Mouse (Mus musculus) monocyte, adult 2 months (primary cell): ENCODE measurements around the gene Adgre5.
A peak's percentile ranks its signal among the peaks of the same experiment; 100 is the strongest.

Source experiments
- DNase-seq, 2 experiments: peaks; one replicate each; pipeline ENCODE4 v3.0.0; 2022; ENCODE audit warnings: low spot score in 2 of 2, low read depth in 1 of 2

Adgre5 gene

GRCm38 (mm10) chr8:83740976-83741741, at the start of gene Adgre5:
Gene Adgre5 (minus strand): TSS chr8:83741326.
- DNase-seq = peak; percentile 75 to 90

DNA sequence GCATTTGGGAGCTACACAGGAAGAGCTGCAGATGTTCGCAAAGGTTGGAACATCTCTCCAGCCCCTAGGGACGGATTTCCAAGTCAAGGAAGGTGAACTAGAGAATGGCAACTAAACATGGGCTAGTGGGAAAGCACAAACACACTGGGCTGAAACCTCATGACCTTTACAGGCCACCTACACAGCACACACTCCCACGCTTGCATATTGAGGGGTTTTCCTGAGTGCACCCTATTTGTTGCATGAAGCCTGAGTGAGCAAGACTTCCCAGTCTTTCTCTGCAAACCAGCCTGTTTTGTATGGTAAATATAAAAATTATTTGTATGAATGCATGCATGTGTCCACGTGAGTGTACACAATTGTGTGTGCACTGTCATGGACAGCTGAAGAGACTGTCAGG, 48.7 kb upstream of the Adgre5 start:
- DNase-seq = no peak

GRCm38 (mm10) chr8:83785046-83785445, 43.9 kb upstream of the Adgre5 start:
- no peak for DNase-seq

- DNase-seq = peak; percentile 5 to 66
Measured at GRCm38 (mm10) chr8:83782832-83783558, 41.9 kb upstream of the Adgre5 start.

DNA sequence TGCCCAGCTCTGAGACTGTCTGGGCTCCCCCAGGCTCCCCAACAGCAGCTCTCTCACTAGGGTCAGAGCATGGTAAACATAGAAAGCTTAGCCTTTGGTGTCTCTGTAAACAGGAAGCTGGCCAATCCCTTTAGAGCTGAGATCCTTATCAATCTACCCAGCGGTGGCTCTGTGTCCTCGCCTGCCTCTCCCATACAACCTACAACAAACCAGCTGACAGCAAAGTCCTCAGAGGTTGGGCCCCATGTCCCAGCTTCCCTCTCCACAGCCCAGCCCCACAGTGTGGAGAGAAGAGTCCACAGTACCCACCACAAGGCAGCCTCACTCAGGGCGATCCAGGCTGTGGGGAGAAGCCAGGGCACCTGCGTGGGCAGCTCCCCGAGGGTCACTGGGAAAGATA, 38.5 kb upstream of the Adgre5 start:
- DNase-seq = no peak

- DNase-seq = no peak
Measured at GRCm38 (mm10) chr8:83778051-83778450, 36.9 kb upstream of the Adgre5 start.

- DNase-seq = no peak
Measured at GRCm38 (mm10) chr8:83776632-83777031, 35.5 kb upstream of the Adgre5 start.

DNA sequence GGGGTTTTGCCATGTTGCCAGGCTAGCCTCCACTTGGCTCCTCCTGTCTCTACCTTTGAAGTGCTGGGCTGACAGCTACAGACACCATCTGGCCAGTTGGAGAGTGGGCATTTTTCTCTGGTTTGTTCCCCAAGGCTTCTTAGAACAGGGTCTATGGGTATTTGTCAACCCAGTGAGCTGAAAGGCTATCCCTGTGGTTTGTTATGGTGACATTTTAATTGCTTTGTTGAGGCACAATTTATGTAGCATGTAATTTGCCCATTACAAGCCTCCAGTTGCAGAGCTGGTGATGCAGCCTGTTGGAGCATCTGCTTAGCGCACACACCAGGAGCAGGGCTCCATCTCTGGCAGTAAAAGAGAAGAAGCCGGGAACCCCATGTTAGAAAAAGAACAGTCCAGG, 33.1 kb upstream of the Adgre5 start:
- DNase-seq = no peak

DNA sequence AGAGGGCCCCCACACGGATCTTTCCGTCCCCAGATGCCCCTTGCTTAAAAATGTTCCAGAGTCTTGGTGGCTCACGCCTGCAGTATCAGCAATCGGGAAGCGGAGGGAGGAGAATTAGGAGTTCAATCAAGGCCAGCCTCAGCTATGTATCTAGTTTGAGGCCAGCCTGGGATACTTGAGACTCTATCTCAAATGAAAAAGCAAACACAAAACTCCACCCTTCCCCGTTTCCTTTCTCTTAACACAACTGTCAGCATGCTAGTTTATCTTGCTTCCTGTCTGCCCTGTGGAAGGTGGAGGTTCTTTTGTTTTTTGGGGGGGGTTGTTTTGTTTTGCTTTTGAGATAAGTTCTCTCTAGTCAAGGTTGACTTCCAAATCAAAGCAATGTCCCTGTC, 32.3 kb upstream of the Adgre5 start:
- DNase-seq = no peak

DNA sequence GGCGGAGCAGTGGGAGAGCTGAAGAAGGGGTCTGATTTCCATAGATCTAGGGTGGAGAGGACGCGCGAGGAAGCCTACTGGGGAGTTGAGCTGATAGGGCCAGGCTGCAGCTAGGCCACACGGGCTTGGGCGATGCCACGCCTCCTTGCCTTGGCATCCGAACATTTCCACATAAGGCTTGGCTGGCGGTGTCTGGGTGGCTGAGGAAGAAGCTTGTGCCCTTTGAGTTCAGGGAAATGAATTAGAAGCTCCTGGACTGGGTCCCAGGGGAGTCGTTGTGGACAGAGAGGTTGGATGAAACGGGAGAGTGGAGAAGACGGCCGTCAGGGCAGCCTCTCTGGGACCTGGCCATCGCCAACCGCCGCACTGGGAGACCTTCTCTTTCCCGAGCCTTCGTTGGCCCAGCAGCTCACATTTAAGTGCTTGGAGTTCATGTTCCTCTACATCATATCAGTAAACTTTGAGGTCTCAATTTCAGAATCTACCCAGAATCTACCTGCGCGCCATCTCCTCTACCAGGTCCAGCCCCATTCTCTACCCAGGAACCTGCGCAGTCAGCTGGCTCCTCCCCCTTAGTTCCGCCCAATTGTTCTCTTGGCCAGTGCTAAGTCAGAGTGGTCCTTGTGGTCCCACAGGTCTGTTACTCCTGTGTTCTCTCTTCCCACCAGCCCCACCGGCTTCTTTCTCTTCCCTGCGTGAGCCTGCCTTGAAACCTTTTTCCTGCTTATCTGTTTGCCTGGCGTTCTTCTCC, 31.8 kb upstream of the Adgre5 start:
- peak in 1 of 2 experiments; percentile 24 for DNase-seq

- no peak for DNase-seq
Measured at GRCm38 (mm10) chr8:83771791-83772190, 30.7 kb upstream of the Adgre5 start.

DNA sequence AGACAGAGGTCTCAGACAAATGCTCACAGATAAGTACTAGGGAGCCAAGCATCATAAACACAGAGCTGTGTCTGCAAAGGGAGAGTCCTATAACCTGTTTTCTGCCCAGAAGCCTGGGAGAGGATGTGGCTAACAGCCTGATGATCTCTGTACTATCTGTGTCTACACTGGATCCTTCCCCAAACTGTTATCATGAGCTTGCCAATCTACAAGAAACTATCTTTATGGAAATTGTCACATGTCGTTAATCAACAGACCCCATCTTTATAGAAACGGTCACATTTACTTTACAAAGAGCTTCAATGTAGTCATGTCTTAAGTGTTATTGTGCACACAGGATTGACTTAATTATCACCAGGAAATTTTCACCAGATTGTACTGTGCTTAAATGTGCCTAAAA, 29.5 kb upstream of the Adgre5 start:
- no peak for DNase-seq

GRCm38 (mm10) chr8:83769720-83770119, 28.6 kb upstream of the Adgre5 start:
- DNase-seq = no peak

- DNase-seq = peak; percentile 14 to 28
Measured at GRCm38 (mm10) chr8:83768526-83768925, 27.4 kb upstream of the Adgre5 start.

- DNase-seq = no peak
Measured at GRCm38 (mm10) chr8:83767442-83767841, 26.3 kb upstream of the Adgre5 start.

DNA sequence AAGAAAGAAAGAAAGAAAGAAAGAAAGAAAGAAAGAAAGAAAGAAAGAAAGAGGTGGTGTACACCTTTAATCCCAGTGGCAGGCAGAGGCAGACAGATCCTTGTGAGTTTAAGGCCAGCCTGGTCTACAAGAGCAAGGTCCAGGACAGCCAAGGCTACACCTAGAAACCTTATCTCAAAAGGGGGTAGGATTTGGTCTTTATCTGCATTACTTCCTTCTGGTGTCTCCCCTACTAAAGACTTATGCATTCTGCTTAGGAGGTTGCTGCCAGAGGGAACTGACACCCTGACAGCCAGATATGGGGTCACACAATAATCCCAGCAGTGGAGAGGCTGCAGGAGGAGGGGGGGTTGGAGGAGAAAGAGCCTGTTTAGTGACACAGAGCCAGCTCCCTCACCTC, 24.5 kb upstream of the Adgre5 start:
- no peak for DNase-seq

GRCm38 (mm10) chr8:83764717-83765116, 23.6 kb upstream of the Adgre5 start:
- DNase-seq = no peak

GRCm38 (mm10) chr8:83764116-83764515, 23.0 kb upstream of the Adgre5 start:
- no peak for DNase-seq

GRCm38 (mm10) chr8:83759231-83759759, 18.2 kb upstream of the Adgre5 start:
- no peak for DNase-seq

- no peak for DNase-seq
Measured at GRCm38 (mm10) chr8:83758298-83758697, 17.2 kb upstream of the Adgre5 start.

DNA sequence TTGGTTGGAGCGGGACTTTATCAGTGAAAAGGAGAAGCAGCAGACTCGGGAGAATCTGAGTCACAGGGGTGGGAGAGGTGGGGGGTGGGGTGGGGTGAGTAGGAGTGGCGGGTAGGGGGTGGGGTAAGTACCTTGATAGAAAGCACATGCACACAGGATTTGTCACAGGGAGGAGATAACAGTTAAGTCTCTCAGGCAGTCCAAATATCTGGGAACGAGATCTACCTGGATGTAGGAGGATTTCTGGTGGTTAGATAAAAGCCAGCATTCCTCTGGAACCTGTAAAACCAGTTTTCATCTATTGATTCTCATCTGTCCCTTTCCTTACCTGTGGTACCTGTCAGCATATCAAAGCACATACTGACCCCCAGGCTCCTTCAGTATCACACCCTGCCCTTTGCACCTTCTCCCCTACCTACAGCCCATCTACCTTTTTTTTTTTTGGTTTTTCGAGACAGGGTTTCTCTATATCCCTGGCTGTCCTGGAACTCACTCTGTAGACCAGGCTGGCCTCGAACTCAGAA, 16.0 kb upstream of the Adgre5 start:
- no peak for DNase-seq
